Mouse (Mus musculus) liver, adult 2 months (tissue): ENCODE results near the gene Zdhhc4. TPM values are rescaled to one million over a fixed set of nuclear protein-coding genes. Genes with fewer than 3 reads are reported as not detected.

ENCODE experiments used
- DNase-seq: peaks from one replicate; pipeline ENCODE4 v3.0.0-alpha.2; 2011; ENCODE audit warnings: low read depth, low spot score; ENCODE audit errors: extremely low read depth
- H3K27ac ChIP-seq: fragments of 200-500 bp; replicated peaks from 2 replicates; pipeline ENCODE4 v1.5.1; 2012; ENCODE audit warnings: low read depth, mild to moderate bottlenecking, control low read depth, inconsistent platforms, low read length; ENCODE audit not compliant: insufficient read depth
- H3K27me3 ChIP-seq: fragments of 200-500 bp; 2 replicates; pipeline ENCODE4 v1.6.1; 2012; ENCODE audit warnings: mild to moderate bottlenecking, moderate library complexity, low read length, inconsistent platforms; ENCODE audit not compliant: control insufficient read depth, insufficient read depth
- H3K36me3 ChIP-seq: fragments of 200-500 bp; 2 replicates; pipeline ENCODE4 v1.6.1; 2012; ENCODE audit warnings: low read length, inconsistent platforms; ENCODE audit not compliant: control insufficient read depth, insufficient read depth
- H3K4me1 ChIP-seq: fragments of 200-500 bp; 2 replicates; pipeline ENCODE4 v1.6.1; 2011; ENCODE audit warnings: low read length; ENCODE audit not compliant: control insufficient read depth, insufficient read depth
- H3K4me3 ChIP-seq: fragments of 200-500 bp; 2 replicates; pipeline ENCODE4 v1.5.1; 2011; ENCODE audit warnings: low read depth, mild to moderate bottlenecking, control low read depth, low read length, moderate library complexity; ENCODE audit not compliant: insufficient read depth
- H3K79me2 ChIP-seq: fragments of 200-500 bp; 2 replicates; pipeline ENCODE4 v1.6.1; 2012; ENCODE audit warnings: inconsistent platforms, mild to moderate bottlenecking, low read length, moderate library complexity; ENCODE audit not compliant: control insufficient read depth, insufficient read depth
- H3K9ac ChIP-seq: fragments of 200-500 bp; 2 replicates; pipeline ENCODE4 v1.6.1; 2012; ENCODE audit warnings: low read depth, mild to moderate bottlenecking, control low read depth, inconsistent platforms, low read length
- CTCF ChIP-seq: fragments of 200-500 bp; IDR thresholded peaks from 2 replicates; pipeline ENCODE4 v1.5.1; 2011; ENCODE audit warnings: low read depth, low read length, control low read depth
- POLR2A ChIP-seq: fragments of 200-500 bp; IDR thresholded peaks from 2 replicates; pipeline ENCODE4 v1.6.1; 2011; ENCODE audit warnings: low read length, control low read depth; ENCODE audit not compliant: insufficient read depth; ENCODE audit errors: extremely low read depth
- WGBS: fragments of 180-500 bp; shearing (Covaris S2); methylation state at CpG from one replicate; pipeline ENCODE4 v1.1.7; 2018; 5-methylcytosine and 5-hydroxymethylcytosine counted together
- polyA plus RNA-seq: library from polyadenylated mRNA; depleted of rRNA; stranded (reverse); fragments of >200 nt; gene quantifications from 2 replicates; pipeline ENCODE4 v1.2.3, GENCODE M21; 2012
- total RNA-seq: library from RNA; depleted of rRNA; stranded (reverse); fragments of >200 nt; gene quantifications from 2 replicates; pipeline ENCODE4 v1.2.3, GENCODE M21; 2014

The Zdhhc4 gene
- total and polyA plus RNA-seq, 2 experiments, result 13.0 to 42.5 TPM

DNA sequence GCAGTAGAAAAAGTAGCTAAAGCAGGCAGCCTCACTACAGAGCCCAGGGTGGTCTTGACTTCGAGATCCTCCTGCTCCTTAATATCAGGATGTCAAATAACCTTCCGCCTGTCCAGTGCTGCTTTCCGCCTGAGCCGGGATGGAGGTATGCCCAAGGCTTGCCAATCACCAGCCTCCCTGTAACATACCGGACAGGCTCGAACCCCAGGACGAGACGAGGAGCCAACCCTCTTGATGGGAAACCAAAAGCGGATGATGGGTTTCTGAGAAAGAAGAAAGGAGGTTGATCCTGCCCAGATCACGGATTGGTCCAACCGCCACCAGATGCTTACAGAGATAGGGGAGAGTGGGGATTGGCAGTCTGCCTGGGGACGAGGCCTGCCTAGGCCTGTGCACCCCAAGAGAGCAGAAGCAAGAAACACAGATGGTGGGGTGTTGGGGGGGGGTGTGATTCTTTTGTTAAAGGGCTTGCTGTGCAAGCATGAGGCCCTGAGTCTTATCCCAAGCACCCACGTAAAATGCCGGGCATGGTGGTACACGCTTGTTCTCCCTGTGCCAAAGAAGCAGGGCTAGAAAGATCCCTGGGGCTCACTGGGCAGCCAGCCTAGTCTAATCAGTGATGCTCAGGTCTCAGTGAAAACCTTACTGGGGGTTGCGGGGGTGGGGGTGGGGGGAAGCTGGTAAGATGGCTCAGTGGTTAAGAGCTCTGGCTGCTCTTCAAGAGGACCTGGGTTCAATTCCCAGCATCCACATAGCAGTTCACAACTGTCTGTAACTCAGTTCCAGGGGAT lies 56.3 kb downstream of the Zdhhc4 start:
- WGBS, result 91% methylated on average over 16 of the region's 16 CpGs
- no peaks in the 10 kb centered on the region for H3K27me3 ChIP-seq
- peaks cover 6% of the 10 kb centered on the region for H3K4me1 ChIP-seq
- no peaks in the 10 kb centered on the region for H3K79me2 ChIP-seq
- H3K27ac ChIP-seq, result no peak overlapping the region
- no peaks in the 10 kb centered on the region for H3K36me3 ChIP-seq
- no peak for DNase-seq
- no peak overlapping the region for H3K4me3 ChIP-seq
- TF ChIP-seq CTCF (no peak), POLR2A (no peak)
- H3K9ac ChIP-seq, result no peak overlapping the region

GRCm38 (mm10) chr5:143272108-143272507 lies 56.9 kb downstream of the Zdhhc4 start:
- H3K4me1 ChIP-seq, result peaks cover 6% of the 10 kb centered on the region
- TF ChIP-seq POLR2A (no peak), CTCF (no peak)
- no peaks in the 10 kb centered on the region for H3K79me2 ChIP-seq
- no peaks in the 10 kb centered on the region for H3K36me3 ChIP-seq
- H3K27me3 ChIP-seq, result no peaks in the 10 kb centered on the region
- H3K9ac ChIP-seq, result no peak overlapping the region
- WGBS, result 71% methylated on average over 3 of the region's 3 CpGs
- no peak for DNase-seq
- no peak overlapping the region for H3K27ac ChIP-seq
- H3K4me3 ChIP-seq, result no peak overlapping the region

DNA sequence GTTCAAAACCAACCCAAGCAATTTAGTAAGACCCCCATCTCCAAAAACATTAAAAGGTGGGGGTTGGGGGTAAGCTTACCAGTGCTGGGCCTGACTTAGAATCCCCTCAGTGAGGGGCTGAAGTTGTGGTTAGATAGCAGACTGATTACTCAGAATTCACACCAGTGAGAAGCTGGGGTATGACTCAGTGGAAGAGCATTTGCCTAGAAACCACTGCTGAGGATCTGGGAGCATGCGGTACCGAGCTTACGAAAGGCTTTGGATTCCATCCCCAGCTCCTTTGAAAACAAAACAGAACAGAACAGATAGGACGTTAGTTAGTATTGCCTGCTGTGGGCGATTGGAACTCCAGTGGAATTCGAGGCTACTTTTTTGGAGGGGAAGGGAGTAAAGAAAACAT lies 57.4 kb downstream of the Zdhhc4 start:
- Histone ChIP-seq H3K4me3 (no peak overlapping the region), H3K27ac (no peak overlapping the region), H3K36me3 (no peaks in the 10 kb centered on the region), H3K9ac (no peak overlapping the region), H3K79me2 (no peaks in the 10 kb centered on the region), H3K4me1 (peaks cover 6% of the 10 kb centered on the region), H3K27me3 (no peaks in the 10 kb centered on the region)
- WGBS, result 91% methylated on average over 6 of the region's 6 CpGs
- no peak for TF ChIP-seq POLR2A
- no peak for TF ChIP-seq CTCF
- no peak for DNase-seq

DNA sequence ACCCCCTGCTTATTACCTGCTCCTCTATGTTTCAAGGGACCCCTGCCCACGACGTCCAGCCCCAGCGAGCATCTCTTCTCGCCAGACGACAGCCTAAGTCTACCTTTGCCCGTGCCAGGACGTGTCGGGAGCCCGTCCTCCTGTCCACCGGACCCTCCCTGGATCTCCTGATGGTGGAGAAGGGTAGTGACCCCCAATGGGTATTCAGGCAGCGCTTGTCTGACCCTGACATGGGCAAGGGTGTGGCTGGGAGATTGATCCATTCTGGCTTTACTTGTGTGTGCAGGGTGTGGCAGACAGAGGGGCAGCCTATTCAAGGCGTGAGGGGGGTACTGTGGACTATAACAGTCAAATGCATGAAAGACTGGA lies 58.9 kb downstream of the Zdhhc4 start:
- Histone ChIP-seq H3K27me3 (no peaks in the 10 kb centered on the region), H3K9ac (peak overlapping the region; percentile 94), H3K4me3 (peak overlapping the region; percentile 91), H3K27ac (no peak overlapping the region), H3K79me2 (no peaks in the 10 kb centered on the region), H3K4me1 (peaks cover 6% of the 10 kb centered on the region), H3K36me3 (no peaks in the 10 kb centered on the region)
- TF ChIP-seq POLR2A, result no peak
- 2% methylated on average over 12 of the region's 12 CpGs for WGBS
- peak; percentile 18 for DNase-seq

DNA sequence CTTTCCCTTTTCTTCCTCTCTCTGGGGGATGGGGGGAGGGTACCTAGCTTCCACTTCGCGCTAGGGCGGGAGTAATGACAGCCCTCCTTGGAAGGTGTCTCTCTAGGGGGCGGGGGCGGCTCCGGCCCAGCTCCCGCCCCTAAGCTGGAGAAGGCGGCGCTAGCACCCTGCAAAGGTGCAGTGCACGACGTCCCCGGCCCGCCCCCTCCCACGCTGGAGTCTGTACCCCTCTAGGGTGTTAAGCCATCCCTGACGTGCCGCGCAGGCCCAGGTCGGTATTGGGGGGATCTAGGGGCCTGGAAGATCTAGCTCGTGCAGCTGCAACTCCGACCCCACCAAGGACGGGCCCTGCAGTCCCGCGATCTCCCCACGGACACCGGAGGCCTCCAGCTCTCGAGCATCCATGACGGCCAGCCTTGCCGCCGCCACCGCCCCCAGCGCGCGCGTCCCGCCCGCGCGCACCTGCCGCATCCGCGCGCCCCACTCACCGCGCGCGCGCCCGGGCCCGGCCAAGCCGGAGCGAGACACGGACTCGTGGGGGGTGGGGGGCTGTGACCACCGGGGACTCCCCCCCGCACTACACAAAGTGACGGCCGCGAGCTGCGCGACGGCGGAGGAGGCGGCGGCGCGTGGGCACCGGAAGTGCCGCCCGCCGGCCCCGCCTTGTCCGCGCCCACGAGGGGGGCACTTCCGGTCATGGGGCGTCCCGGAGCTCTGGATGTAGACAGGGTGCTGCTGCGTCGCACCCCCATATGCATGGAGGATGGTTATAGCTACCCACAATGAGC lies 59.5 kb downstream of the Zdhhc4 start, which contains the start of gene Zfp316:
Gene Zfp316, minus strand, starts transcription at position 660 of the 788 bp plus-strand sequence.
- Histone ChIP-seq H3K9ac (peak within 1 kb of the TSS; percentile 94), H3K79me2 (no peaks in the 10 kb centered on the region), H3K27ac (no peak within 1 kb of the TSS), H3K4me3 (peak within 1 kb of the TSS; percentile 91), H3K36me3 (no peaks in the 10 kb centered on the region), H3K27me3 (no peaks in the 10 kb centered on the region), H3K4me1 (peaks cover 6% of the 10 kb centered on the region)
- DNase-seq, result peak; percentile 7
- under 1% methylated on average over 79 of the region's 79 CpGs for WGBS
- TF ChIP-seq POLR2A (peak; percentile 50; the same call in 1 of the 2 replicates), CTCF (no peak)
